Mouse (Mus musculus) cortical plate, adult 2 months (tissue): Measurements from ENCODE around the gene Cysrt1.

Source experiments
- CTCF ChIP-seq: fragments of 200-500 bp; IDR thresholded peaks from 2 replicates; pipeline ENCODE4 v1.5.1; 2011; ENCODE audit warnings: mild to moderate bottlenecking, control low read depth, low read length; ENCODE audit not compliant: insufficient read depth; ENCODE audit errors: extremely low read depth
- POLR2A ChIP-seq: fragments of 200-500 bp; IDR thresholded peaks from 2 replicates; pipeline ENCODE4 v1.6.1; 2011; ENCODE audit warnings: mild to moderate bottlenecking, low read length, control low read depth; ENCODE audit not compliant: insufficient read depth; ENCODE audit errors: extremely low read depth

DNA sequence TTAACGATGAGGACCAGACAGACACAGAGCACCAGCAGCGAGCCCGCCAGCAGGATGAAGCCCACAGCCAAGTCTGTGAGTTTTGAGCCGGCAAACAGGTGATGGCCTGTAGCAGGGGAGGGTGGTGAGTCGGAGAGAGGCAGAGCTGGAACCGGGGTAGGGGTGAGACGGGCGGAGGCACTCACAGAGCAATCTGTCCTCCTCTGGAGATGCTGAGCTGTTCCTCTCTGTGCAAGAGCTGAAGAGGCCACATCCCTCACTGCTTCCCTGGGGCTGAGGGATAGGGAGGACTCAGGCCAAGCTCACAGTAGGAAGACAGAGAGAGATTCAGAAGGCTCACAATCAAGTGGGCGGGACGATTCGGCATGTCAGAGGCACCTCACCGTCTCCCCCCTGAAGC, 11.2 kb downstream of the Cysrt1 start:
- TF ChIP-seq CTCF (no peak), POLR2A (no peak)
